Mouse (Mus musculus): ENCODE results near the gene Akt1.

Gene Akt1

GRCm38 (mm10) chr12:112683351-112683750 is 8.7 kb upstream of the Akt1 start:
- DNase-seq = no peak

DNA sequence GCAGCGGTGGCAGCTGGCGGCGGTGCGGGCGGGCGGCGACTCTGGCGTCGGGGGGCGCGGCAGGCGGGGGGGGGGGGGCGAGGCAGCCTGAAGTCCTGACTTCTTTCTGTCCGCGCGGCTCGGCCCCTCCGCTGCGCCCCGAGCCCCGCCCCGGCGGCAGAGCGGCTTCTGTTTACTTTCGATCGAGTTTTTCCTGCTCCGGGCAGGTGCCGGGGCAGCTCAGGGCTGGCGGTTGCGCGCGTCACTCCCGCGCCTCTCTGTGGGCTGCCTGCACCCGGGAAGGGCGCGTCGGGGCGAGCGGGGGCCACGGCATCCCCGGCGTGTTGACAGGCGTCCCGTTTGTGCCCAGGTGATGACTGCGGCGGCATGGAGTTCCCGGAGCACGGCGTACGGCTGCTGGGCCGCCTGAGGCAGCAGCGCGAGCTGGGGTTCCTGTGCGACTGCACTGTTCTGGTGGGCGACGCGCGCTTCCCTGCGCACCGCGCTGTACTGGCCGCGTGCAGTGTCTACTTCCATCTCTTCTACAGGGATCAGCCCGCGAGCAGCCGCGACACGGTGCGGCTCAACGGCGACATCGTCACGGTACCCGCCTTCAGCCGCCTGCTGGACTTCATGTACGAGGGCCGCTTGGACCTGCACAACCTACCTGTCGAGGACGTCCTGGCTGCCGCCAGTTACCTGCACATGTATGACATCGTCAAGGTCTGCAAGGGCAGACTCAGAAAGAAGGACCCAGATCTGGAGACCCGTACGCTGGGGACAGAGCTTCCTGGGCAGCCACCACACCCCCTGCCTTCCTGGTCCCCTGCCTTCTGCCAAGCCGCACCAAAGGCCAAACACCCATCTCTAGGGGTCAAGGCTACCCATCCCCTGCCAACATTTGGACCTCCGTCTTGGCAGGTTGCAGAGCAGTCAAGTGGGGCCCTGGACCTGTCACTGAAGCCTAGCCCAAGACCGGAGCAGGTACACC is 4.6 kb upstream of the Akt1 start:
- no peak for DNase-seq

GRCm38 (mm10) chr12:112678555-112679026 is 3.9 kb upstream of the Akt1 start, which contains the start of gene Zbtb42:
Gene Zbtb42, plus strand, starts transcription at chr12:112678828.
- no peak for DNase-seq

GRCm38 (mm10) chr12:112677943-112678554 is 3.4 kb upstream of the Akt1 start:
- no peak for DNase-seq

DNA sequence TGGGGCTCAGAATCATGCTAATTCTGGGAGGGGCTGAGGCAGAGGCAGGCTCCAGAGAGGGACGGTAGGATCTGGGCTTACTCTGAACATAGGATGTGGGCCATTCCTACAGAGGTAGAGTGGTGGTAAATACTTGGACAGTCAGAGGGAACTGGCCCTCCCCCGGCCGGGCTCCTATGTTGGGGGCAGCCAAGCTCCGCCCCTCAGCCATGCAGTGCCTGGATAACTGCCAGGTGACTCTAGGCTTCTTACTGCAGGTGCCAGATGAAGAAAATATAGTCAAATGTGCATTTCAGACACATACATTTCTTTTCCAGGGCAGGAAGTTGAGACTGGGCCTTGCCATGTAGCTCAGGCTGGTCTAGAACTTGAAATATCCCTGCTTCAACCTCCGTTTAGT is 2.4 kb upstream of the Akt1 start:
- no peak for DNase-seq

GRCm38 (mm10) chr12:112675245-112676035 is 756 bp upstream of the Akt1 start:
- DNase-seq = peak; percentile 86

- peak; percentile 47 to 68 for DNase-seq
These were observed 1.1 kb downstream of the Akt1 start for GRCm38 (mm10) chr12:112673576-112674091.

DNA sequence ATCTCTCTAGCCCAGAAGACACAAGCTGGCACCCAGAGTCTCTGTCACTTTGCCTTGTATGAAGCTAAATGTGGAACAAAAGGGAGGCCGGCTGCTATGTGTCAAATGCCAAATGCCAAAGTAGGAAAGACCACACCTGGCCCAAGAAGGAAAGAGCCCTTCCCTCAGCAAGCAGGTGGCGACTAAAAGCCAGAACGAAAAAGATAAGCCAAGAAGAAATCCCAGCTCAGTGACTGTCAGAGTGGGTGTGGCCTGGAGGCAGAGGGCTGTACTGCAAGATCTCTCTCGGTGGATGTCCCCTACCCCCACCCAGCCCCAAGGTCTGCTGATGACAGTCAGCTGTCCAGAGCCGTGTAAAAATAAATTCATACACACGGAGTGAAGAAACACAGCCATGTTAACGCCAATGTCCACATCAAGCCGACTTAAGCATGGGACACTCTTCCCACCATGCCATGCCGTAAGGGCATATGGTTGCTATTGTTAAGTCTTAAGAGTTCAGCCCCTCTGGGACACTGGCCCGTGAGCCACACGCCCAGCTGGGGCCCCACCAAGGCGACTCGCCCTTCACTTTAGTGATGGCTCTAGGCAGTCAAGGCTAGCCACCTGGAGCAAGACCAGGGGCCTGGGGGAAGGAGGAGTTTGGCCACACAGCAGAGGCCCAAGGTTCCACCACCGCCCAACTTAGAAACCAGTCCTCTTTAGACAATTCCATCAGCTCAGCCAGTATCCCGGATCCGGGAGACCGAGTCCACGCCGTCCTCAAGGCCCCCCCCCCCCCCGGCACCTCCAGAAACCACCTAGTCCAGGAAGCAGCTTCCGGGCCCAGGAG is 1.7 kb downstream of the Akt1 start:
- no peak for DNase-seq

DNA sequence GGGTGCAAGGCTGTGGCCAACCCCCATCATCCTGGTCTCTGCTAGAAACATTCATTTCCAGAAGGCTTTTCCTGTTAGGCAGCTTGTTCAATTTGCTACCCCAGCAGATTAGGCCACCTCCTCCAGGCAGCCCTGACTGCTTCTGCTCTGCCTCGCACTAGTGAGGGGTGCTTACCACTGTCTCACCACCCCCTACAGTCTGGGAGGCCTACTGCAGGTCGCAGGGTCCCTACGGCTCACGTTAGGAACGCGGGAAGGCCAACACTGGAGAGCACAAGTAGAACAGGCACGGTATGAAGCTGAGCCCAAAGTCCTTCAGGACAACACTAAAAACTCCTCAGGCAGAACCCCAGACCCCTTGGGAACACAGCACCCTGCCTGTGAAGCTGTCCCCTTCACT is 2.8 kb downstream of the Akt1 start:
- DNase-seq = no peak

- no peak for DNase-seq
These were observed 3.8 kb downstream of the Akt1 start for GRCm38 (mm10) chr12:112670718-112671393.

DNA sequence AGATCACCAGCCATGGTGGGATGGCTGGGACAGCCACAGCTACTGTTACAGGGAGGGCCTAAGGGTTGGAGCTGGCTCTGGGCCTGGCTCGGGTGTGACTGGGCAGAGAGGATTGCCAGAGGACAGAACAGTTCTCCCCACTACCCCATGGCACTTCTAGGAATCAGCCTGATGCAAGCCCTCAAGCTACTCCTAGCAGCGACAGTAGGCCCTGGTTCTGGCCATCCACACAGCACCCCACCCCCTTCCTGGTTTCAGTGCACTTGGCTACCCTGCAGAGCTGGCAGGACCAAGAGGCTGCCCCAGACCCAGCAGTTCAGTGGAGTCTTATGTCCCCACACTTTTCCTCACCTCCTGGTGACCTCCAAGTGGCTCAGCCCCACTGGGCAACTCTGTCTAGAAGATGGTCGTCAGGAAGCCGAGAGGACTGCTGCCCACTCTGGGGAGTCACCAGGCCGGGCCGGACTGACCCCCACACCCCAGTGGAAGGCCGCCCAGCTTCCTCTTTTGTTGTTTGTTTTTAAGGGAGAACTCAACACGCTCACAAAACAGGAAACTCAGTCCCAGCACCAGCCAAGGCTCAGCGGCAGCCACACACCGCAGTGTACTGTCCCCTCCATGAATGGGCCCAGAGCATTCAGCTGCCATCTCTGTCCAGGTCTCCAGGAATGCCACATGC is 6.9 kb downstream of the Akt1 start:
- DNase-seq = no peak

- no peak for DNase-seq
These were observed 8.7 kb downstream of the Akt1 start for GRCm38 (mm10) chr12:112665881-112666544.

- peak; percentile 61 to 72 for DNase-seq
These were observed 9.2 kb downstream of the Akt1 start for GRCm38 (mm10) chr12:112665445-112665844.

DNA sequence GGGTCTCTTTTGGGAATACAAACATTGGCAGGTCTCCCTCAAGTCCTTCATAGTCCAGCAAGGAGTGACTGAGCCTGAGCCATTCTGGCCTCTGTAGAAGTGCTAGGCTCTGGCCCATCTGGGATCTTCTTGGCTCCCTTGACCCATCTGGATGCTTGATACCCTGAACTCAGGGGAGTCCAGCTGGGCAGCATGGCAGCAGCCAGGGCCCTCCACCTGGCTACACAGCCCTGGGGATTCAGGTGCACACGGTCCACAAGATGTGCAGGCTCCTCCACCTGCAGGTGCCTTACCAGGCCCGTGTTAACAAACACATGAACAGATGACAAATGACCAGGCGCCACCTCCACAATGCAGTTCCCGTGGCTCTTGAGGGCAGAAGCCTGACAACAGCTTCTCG is 10.0 kb downstream of the Akt1 start:
- DNase-seq = no peak

- DNase-seq = no peak
These were observed 10.6 kb downstream of the Akt1 start for GRCm38 (mm10) chr12:112664124-112664523.

GRCm38 (mm10) chr12:112663716-112664115 is 11.0 kb downstream of the Akt1 start:
- DNase-seq = no peak

DNA sequence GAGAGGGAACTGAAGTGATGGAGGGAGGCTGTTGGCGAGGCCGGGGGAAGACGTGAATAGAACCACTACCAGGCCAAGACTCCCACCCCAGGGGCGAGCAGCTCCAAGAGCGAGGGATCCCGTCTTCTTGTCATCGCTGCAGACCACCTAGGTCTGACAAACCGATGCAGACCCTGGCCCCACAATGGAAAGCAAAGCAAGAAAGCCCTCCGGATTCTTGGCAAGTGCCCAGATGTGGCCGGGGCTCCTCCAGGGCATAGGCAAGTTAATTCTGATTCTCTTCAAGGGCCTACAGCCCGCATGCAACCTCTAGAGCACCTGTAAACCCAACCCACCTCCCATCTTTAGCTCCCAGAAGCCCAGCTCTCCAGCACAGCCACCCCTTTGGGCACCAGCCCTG is 11.4 kb downstream of the Akt1 start:
- no peak for DNase-seq

DNA sequence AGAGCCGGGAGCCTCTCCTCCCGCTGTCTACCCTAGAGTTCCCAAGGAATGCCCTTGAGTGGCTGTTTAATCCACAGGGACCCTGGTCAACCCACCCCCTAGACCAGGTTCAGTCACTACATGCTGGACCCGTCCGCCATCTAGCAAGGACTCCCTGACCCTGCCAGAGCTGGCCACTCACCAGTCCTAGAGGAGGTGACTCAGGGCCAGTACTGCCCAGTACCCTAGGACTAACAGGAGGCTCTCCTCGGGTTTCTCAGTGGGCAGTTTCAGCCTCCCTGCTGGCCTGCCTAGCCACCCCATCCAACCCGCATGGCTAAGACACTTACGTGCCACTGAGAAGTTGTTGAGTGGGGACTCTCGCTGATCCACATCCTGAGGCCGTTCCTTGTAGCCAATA is 12.8 kb downstream of the Akt1 start:
- DNase-seq = no peak

- DNase-seq = no peak
These were observed 13.4 kb downstream of the Akt1 start for GRCm38 (mm10) chr12:112661327-112661605.

- no peak for DNase-seq
These were observed 13.9 kb downstream of the Akt1 start for GRCm38 (mm10) chr12:112660576-112661326.
